Mouse (Mus musculus): ENCODE data around the gene Olfr301.

Olfr301 gene

DNA sequence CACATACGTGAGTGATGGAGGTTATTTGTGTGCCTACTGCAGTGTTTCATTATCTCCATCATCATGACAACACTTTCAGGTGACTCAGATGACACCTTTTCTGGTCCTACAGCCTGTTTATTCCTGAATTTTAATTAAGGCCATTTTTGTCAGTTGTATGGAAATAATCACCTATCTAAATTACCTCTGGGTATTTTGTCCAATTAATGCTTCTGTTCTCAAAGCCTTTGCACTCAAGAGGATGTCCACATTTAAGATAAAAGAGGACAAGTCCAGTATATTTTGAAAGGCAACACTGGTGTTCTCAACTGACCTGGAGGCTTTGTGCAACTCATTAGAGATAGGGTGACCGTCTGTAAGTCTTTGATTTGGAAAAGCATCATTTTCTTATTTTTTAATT is at the start of gene Olfr301:
TSS of gene Olfr301 (plus strand) at position 301 of the 400 bp plus-strand sequence.
- DNase-seq (ENCODE audit: low spot score in 2 of 2) = no peak

DNA sequence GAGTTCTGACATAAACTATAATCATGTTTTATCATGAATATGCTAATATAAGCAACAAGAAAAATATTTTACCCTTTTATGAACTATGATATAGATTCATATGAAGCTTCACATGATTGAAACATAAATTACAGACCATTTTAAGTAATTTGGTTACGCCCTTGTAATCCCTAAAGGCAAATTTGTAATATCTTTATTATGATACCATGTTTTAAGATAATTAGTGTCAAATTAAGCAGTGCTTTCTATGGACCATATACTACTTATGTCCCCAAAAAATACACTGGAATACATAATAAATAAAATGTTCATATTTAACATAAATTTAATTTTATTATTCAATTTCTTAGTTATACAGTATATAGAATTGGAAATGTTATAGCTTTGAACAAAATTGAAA is 36.8 kb upstream of the Olfr301 start, which contains the start of gene Olfr305:
TSS of gene Olfr305 (minus strand) at position 101 of the 400 bp plus-strand sequence.
- no peak for DNase-seq (ENCODE audit: low spot score in 2 of 2)

DNA sequence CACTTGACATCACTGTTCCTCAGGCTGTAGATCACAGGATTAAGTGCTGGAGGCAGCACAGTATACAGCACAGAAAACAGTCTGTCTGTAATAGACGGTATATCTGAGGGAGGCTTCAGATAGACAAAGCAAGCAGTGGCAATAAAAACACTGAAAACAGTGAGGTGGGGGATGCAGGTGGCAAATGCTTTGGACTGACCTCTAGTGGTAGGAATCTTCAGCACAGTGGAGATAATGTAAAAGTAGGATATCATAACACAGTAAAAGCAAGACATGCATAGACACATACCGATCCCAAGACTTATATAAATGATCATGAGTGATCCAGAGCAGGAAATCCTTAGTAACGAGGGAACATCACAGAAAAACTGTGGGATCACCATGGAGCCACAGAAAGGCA is 17.9 kb upstream of the Olfr301 start:
- no peak for DNase-seq (ENCODE audit: low spot score in 2 of 2)

DNA sequence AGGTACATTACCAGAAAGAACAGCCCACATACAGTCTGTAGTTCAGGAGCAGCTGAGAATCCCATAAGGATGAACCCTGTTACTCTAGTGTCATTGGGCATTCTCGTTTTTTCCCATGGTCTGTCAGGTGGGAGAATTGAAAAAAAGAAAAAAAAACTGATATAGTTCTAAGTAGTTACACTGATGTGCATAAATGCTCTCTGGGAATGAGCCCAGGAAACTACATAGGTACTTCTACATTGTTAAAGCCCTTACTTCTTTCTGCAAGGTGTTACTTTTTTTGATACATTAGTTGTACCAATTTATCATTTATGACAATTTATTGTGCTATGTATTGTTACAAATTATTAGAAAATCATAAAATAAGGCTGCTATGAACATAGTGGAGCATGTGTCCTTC is 17.1 kb upstream of the Olfr301 start, which contains the start of gene Olfr304:
TSS of gene Olfr304 (minus strand) at position 101 of the 400 bp plus-strand sequence.
- DNase-seq (ENCODE audit: low spot score in 2 of 2) = no peak

DNA sequence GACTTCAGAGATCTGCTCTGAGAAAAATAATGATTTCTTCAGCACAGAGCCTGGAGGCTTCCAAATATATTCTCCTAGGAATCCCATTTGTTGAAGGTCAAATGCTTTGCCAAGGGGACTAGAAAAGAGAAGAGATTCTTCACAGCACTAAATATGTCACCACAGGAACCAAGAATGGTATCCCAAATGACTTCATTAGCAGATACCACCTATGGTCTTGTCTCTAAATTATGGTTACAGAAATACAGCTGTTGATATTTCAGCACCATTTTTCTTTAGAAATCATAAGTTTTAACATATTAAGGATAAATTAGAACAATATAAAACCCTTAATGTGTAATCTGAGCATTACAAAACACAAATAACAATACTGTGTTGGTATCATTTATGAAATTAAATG is 6.0 kb upstream of the Olfr301 start, which contains the start of gene Olfr303:
TSS of gene Olfr303 (minus strand) at position 101 of the 400 bp plus-strand sequence.
- DNase-seq (ENCODE audit: low spot score in 2 of 2) = no peak

DNA sequence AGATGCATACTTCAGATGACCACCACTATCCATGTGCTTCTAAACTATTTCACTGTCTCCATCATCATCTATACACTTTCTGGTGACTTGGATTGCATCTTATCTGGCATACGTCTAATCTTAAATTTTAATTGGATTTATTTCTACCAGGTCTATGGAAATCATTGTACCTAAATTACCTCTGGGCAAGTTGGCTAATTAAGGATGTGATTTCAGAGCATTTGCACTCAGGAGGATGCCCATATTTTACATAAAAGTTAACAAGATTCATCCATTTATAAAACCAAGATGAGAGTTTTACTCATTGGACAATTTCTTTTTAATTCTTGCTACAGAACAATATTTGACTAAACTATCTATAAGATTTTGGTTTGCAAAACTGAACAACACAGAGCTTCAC is 56.0 kb downstream of the Olfr301 start, which contains the start of gene Olfr299:
TSS of gene Olfr299 (plus strand) at position 301 of the 400 bp plus-strand sequence.
- DNase-seq (ENCODE audit: low spot score in 2 of 2) = no peak

Measured in frontal cortex, postnatal 14 days (tissue).